Mouse (Mus musculus): Measurements from ENCODE around the gene Tgfb3. TPM values are rescaled to one million over a fixed set of nuclear protein-coding genes. Genes with fewer than 3 reads are reported as not detected.

Gene Tgfb3
- polyA plus RNA-seq, 1 experiment from 2014 or later: 0.37 TPM

GRCm38 (mm10) chr12:86027747-86028146, 51.1 kb downstream of the Tgfb3 start:
- WGBS (ENCODE audit: missing documents): 93% methylated on average over 1 of the region's 1 CpGs
- H3K79me2 ChIP-seq (ENCODE audit: inconsistent target): no peaks in the 10 kb centered on the region
- H3K36me3 ChIP-seq (ENCODE audit: inconsistent target): no peaks in the 10 kb centered on the region
- no peak overlapping the region for H3K4me3 ChIP-seq (ENCODE audit: inconsistent target)
- no peak overlapping the region for H3K27ac ChIP-seq

DNA sequence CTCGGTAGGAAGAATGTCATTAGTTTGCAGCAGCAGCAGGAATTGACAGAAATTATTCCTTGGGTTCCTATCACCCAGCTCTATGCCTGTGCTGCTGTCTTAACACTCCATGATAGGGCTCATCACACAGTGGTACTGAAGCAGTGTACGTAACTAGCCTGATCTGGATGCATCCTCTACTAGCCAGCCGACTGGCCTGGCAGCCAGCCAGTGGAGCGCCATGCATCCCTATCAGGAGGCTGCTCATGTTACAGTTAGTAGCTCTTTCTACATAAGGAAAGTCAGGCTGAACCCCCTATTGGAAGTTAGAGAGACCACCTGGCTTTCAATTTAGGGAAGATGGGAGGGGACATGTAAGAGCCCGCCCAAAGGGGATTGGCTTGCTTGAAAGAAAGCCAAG, 51.8 kb downstream of the Tgfb3 start:
- Histone ChIP-seq H3K4me3 (ENCODE audit: inconsistent target) (no peak overlapping the region), H3K27ac (no peak overlapping the region), H3K36me3 (ENCODE audit: inconsistent target) (no peaks in the 10 kb centered on the region), H3K79me2 (ENCODE audit: inconsistent target) (no peaks in the 10 kb centered on the region)
- 97% methylated on average over 5 of the region's 5 CpGs for WGBS (ENCODE audit: missing documents)

- H3K4me3 ChIP-seq (ENCODE audit: inconsistent target): no peak overlapping the region
- H3K27ac ChIP-seq: no peak overlapping the region
- H3K79me2 ChIP-seq (ENCODE audit: inconsistent target): no peaks in the 10 kb centered on the region
- no peaks in the 10 kb centered on the region for H3K36me3 ChIP-seq (ENCODE audit: inconsistent target)
- 95% methylated on average over 6 of the region's 6 CpGs for WGBS (ENCODE audit: missing documents)
Measured at GRCm38 (mm10) chr12:86025480-86025879, 53.4 kb downstream of the Tgfb3 start.

- H3K27ac ChIP-seq: no peak overlapping the region
- H3K36me3 ChIP-seq (ENCODE audit: inconsistent target): no peaks in the 10 kb centered on the region
- H3K79me2 ChIP-seq (ENCODE audit: inconsistent target): no peaks in the 10 kb centered on the region
- 90% methylated on average over 4 of the region's 4 CpGs for WGBS (ENCODE audit: missing documents)
- no peak overlapping the region for H3K4me3 ChIP-seq (ENCODE audit: inconsistent target)
Measured at GRCm38 (mm10) chr12:86024426-86024825, 54.4 kb downstream of the Tgfb3 start.

- H3K27ac ChIP-seq: no peak overlapping the region
- 94% methylated on average over 4 of the region's 4 CpGs for whole genome bisulfite sequencing (ENCODE audit: missing documents)
- no peak overlapping the region for H3K4me3 ChIP-seq (ENCODE audit: inconsistent target)
- no peaks in the 10 kb centered on the region for H3K79me2 ChIP-seq (ENCODE audit: inconsistent target)
- H3K36me3 ChIP-seq (ENCODE audit: inconsistent target): no peaks in the 10 kb centered on the region
Measured at GRCm38 (mm10) chr12:86023081-86023871, 55.6 kb downstream of the Tgfb3 start.

- H3K4me3 ChIP-seq (ENCODE audit: inconsistent target): no peak overlapping the region
Measured at GRCm38 (mm10) chr12:86022282-86022984, 56.4 kb downstream of the Tgfb3 start.

GRCm38 (mm10) chr12:86021583-86021982, 57.3 kb downstream of the Tgfb3 start:
- no peaks in the 10 kb centered on the region for H3K79me2 ChIP-seq (ENCODE audit: inconsistent target)
- WGBS (ENCODE audit: missing documents): 93% methylated on average over 6 of the region's 6 CpGs
- H3K36me3 ChIP-seq (ENCODE audit: inconsistent target): no peaks in the 10 kb centered on the region
- H3K27ac ChIP-seq: no peak overlapping the region
- no peak overlapping the region for H3K4me3 ChIP-seq (ENCODE audit: inconsistent target)

More at GRCm38 (mm10) chr12:86022282-86022984, 56.4 kb downstream of the Tgfb3 start:
- no peaks in the 10 kb centered on the region for H3K36me3 ChIP-seq (ENCODE audit: inconsistent target)
- no peaks in the 10 kb centered on the region for H3K79me2 ChIP-seq (ENCODE audit: inconsistent target)
- H3K27ac ChIP-seq: no peak overlapping the region
- 95% methylated on average over 9 of the region's 9 CpGs for WGBS (ENCODE audit: missing documents)

GRCm38 (mm10) chr12:86017360-86017759, 61.5 kb downstream of the Tgfb3 start:
- WGBS (ENCODE audit: missing documents): 88% methylated on average over 4 of the region's 5 CpGs

GRCm38 (mm10) chr12:86015114-86015513, 63.7 kb downstream of the Tgfb3 start:
- WGBS (ENCODE audit: missing documents): 89% methylated on average over 2 of the region's 2 CpGs
- Histone ChIP-seq H3K79me2 (ENCODE audit: inconsistent target) (no peaks in the 10 kb centered on the region), H3K4me3 (ENCODE audit: inconsistent target) (no peak overlapping the region), H3K36me3 (ENCODE audit: inconsistent target) (no peaks in the 10 kb centered on the region), H3K27ac (no peak overlapping the region)

More at GRCm38 (mm10) chr12:86017360-86017759, 61.5 kb downstream of the Tgfb3 start:
- Histone ChIP-seq H3K79me2 (ENCODE audit: inconsistent target) (no peaks in the 10 kb centered on the region), H3K27ac (no peak overlapping the region), H3K36me3 (ENCODE audit: inconsistent target) (no peaks in the 10 kb centered on the region), H3K4me3 (ENCODE audit: inconsistent target) (no peak overlapping the region)

DNA sequence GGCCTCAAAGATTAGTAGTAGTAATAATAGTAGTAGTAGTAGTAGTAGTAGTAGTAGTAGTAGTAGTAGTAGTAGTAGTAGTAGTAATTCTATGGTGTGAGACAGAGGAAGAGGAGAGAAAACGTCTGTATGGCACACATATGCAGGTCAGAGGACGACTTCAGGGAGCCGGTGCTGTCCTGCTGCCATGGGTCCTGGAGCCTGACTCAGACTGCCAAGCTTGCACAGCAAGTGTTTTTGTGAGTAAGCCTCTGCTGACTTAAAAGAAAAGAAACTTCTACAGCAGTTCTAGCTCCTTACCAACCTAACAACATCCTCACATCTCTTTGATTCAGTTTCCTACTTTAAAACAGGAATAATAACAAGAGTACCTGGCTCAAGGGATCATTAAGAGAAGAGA, 64.2 kb downstream of the Tgfb3 start:
- Histone ChIP-seq H3K4me3 (ENCODE audit: inconsistent target) (no peak overlapping the region), H3K36me3 (ENCODE audit: inconsistent target) (no peaks in the 10 kb centered on the region), H3K27ac (no peak overlapping the region), H3K79me2 (ENCODE audit: inconsistent target) (no peaks in the 10 kb centered on the region)
- WGBS (ENCODE audit: missing documents): 83% methylated on average over 3 of the region's 3 CpGs

DNA sequence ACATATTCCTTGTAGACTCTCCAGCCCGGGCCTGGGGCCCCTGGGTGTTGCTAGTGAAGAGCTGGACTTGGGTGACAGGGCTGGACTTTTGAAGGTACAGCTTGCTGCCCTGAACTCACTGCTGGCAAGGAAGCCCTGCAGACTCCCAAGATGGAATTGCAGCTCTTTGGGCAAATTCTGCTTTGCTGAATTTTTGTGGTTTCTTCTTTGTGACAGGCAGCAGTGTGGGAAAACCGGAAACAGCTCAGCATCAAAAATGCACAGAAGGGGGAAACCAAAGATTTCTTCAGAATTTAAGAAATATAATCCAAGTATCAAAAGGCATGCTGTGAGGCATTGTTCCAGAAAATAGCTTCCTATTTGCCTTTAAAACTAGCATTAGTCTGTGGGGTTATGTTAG, 64.7 kb downstream of the Tgfb3 start:
- WGBS (ENCODE audit: missing documents): 93% methylated on average over 2 of the region's 2 CpGs
- Histone ChIP-seq H3K36me3 (ENCODE audit: inconsistent target) (no peaks in the 10 kb centered on the region), H3K79me2 (ENCODE audit: inconsistent target) (no peaks in the 10 kb centered on the region), H3K4me3 (ENCODE audit: inconsistent target) (no peak overlapping the region), H3K27ac (no peak overlapping the region)

DNA sequence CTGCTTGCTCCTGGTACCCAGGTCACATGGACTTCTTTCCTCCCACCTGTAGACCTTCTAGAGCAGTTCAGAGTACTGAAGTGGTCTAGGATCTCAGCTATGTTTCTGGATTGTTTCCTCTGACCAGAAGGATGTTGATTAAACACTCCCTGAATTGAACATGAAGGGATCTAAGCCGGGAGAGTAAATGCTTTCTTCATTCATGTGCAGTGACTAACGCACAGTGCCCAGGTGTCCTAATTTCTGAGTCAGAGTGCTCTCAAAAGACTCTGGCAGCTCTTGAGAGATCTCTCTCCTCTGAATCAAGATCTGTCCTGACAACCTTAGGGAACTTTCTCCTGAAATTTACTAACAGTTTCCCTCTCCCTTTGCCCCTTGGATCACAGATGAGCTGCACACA, 66.6 kb downstream of the Tgfb3 start:
- Histone ChIP-seq H3K4me3 (ENCODE audit: inconsistent target) (no peak overlapping the region), H3K36me3 (ENCODE audit: inconsistent target) (no peaks in the 10 kb centered on the region), H3K27ac (no peak overlapping the region), H3K79me2 (ENCODE audit: inconsistent target) (no peaks in the 10 kb centered on the region)
- 94% methylated on average over 2 of the region's 2 CpGs for WGBS (ENCODE audit: missing documents)

- no peaks in the 10 kb centered on the region for H3K36me3 ChIP-seq (ENCODE audit: inconsistent target)
Measured at GRCm38 (mm10) chr12:86010656-86011055, 68.2 kb downstream of the Tgfb3 start.

DNA sequence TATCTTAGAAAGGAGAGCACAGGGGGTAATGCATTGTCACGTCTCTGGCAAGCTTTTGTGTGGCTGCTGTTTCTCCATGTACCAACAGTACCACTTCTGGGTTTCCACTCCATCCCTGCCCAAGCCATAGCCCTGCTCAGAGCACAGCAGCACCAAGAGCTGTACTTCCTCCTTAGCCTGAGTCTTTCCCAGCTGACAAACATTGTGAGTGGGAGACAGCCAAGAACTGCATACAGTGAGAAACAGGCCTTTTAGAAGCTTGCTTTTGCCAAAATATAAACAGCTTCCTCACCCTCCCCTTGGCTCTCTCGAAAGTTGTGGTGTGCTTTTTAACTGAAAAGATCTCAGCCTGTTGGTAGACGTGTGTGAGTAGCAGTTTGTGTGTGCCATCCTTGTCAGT, 71.5 kb downstream of the Tgfb3 start:
- no peak overlapping the region for H3K27ac ChIP-seq
- no peaks in the 10 kb centered on the region for H3K79me2 ChIP-seq (ENCODE audit: inconsistent target)
- 78% methylated on average over 3 of the region's 3 CpGs for WGBS (ENCODE audit: missing documents)
- H3K36me3 ChIP-seq (ENCODE audit: inconsistent target): no peaks in the 10 kb centered on the region
- no peak overlapping the region for H3K4me3 ChIP-seq (ENCODE audit: inconsistent target)

More at GRCm38 (mm10) chr12:86010656-86011055, 68.2 kb downstream of the Tgfb3 start:
- WGBS (ENCODE audit: missing documents): 97% methylated on average over 5 of the region's 5 CpGs
- Histone ChIP-seq H3K79me2 (ENCODE audit: inconsistent target) (no peaks in the 10 kb centered on the region), H3K27ac (no peak overlapping the region), H3K4me3 (ENCODE audit: inconsistent target) (no peak overlapping the region)
